Mouse (Mus musculus) liver, adult 2 months (tissue): ENCODE measurements around the gene Csmd2.

ENCODE experiments used
- CTCF ChIP-seq: fragments of 200-500 bp; IDR thresholded peaks from 2 replicates; pipeline ENCODE4 v1.5.1; 2011; ENCODE audit warnings: low read depth, low read length, control low read depth
- POLR2A ChIP-seq: fragments of 200-500 bp; IDR thresholded peaks from 2 replicates; pipeline ENCODE4 v1.6.1; 2011; ENCODE audit warnings: low read length, control low read depth; ENCODE audit not compliant: insufficient read depth; ENCODE audit errors: extremely low read depth

DNA sequence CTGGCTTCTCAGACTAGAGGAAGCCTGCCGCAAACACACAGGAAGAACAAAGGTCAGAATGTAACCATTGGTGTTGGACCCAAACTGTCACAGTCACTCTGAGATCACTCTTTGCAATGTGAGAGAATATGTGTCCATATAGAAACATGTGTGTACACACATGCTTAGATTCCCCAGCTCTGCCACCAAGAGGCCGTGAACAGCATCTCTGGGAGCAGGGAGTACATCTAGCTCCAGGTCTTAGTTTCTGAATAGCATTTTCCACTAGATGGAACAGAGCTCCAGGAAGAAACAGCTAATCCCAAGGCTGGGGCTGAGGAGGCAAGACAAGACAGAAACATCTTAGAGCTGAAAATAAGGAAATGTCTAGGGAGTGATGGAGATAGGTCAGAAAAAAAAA is 512.3 kb downstream of the Csmd2 start:
- TF ChIP-seq POLR2A (no peak), CTCF (no peak)
